Mouse (Mus musculus): ENCODE data around the gene Iah1. TPM values are rescaled to one million over a fixed set of nuclear protein-coding genes. Genes with fewer than 3 reads are reported as not detected.

Iah1 gene
- polyA plus RNA-seq, 2 experiments from 2014 or later = 51.7 to 55.5 TPM

DNA sequence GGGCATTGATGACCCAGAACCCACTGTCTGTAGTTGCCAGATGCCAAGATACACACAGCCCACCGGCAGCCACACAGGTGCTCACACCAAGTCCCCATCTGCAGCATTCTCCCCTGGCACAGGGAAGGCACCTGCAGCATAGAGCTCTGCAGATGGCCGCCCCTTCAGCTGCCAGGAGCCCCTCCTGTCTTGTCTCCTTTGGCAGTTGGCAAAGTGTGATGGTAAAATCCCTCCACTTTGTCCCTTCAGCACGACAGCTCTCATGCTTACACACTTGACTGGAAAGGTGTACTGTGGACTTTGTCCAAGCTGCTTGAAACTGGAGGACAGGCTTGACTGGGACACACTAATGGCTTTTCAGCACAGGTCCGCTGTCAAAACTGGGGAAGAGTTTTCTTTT, 4.1 kb downstream of the Iah1 start:
- ATAC-seq = no peak

DNA sequence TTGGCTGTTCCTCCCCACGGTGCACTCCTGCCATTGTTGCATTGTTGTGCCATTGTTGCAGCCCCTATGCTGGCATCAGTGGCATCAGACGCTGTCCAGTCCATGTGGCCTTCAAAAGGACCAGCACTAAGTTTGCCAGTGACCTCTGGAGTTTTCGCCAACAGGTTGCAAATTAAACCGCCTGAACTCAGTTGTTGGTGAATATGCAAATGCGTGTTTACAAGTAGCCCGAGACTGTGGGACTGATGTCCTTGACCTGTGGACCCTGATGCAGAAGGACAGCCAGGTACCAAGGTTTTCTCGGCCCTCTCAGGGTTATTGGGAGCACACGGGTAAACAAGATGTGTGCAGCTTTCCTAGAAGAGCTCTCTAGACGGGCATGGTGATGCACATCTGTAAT, 5.0 kb downstream of the Iah1 start:
- ATAC-seq = no peak

DNA sequence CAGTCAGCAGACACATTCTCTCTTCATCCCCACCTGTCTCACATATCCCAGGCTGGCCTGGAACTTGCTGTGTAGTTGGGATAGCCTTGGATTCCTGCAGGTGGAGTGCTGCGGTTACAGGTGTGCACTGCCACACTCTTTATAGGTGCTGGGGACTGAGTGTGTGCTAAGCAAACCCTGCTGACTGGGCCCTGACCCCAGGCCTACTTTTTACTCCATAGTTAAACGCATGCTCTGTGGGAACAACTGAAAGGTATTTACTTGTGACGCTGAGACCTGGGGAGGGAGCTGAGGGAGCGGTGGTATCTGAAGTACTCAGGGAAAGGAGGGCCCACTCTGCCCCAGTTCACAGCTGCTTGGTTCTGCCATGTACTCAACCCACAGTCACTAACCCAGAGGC, 6.1 kb downstream of the Iah1 start:
- no peak for ATAC-seq

DNA sequence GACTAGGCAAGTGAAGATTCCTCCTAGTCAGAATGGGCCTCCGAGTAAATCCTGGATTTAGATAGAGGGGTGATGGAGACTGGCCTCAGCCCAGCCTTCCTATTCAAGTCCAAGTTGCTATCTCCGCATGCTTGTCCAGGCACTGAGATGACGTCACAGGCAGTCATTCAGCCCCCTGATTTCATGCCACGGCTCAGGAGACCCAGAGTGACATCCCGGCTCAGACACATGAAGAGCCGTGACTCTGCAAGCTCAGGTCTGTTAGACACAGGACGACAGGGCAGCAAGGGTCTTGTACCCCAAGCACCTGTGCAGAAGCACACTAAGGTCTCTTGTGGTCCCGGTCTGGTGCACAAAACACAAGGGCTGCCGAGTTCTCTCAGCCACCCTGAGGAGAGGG, 6.7 kb downstream of the Iah1 start:
- ATAC-seq = no peak

DNA sequence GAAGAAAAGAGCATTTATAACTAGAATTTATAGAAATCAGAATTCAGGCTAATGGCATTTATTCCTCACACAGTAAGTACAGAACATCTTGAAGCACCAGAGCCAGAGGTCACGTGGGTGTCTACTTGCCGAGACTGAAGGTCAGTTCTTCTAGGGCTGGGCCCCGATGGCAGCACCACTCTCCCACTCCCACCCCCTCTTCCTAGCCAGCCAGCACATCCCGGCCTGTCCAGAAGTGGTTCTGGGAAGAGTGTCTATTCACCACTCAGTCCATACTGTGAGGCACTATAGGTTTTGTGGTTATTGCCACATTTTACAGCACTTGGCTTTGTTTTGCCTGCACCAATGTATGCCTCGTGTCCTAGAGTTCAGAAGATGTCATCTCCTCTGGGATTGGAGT, 7.9 kb downstream of the Iah1 start:
- ATAC-seq = no peak

DNA sequence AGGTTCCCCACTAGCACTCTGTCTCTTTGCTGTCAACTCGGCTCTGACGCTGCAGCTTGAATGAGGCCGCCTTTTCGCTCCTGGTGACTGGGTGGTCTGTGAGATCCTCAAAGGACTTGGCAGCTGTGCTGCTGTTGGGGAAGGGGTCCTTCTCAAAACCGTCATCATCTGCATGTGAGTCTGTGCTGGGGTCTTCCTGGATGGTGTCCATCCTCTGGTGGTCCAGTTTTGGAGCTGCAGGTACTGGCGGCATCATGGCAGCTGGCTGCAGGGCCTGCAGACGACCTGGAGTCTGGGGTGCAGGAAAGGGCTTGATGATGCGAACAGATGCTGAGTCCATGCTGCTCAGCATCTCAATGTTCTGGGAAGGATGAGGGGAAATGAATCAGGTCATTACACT, 9.1 kb downstream of the Iah1 start:
- ATAC-seq = no peak

DNA sequence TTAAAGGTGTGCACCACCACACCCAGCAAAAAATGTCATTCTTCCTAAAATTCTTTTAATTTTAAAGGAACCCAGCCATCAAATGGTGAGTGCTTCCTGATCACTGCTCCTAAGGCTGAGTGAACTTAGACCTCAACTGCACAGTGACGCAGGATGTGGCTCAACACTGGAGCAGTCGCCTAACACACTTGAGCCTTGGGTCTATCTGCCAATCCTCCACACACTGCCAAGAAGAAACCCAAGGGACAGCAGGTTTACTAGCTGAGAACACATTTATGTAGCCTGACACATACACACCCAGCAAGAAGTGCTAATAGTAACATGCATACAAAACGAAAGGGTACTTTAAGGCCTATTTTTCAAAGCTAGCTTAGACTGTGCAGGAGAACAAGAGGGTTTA, 10.1 kb downstream of the Iah1 start:
- no peak for ATAC-seq

DNA sequence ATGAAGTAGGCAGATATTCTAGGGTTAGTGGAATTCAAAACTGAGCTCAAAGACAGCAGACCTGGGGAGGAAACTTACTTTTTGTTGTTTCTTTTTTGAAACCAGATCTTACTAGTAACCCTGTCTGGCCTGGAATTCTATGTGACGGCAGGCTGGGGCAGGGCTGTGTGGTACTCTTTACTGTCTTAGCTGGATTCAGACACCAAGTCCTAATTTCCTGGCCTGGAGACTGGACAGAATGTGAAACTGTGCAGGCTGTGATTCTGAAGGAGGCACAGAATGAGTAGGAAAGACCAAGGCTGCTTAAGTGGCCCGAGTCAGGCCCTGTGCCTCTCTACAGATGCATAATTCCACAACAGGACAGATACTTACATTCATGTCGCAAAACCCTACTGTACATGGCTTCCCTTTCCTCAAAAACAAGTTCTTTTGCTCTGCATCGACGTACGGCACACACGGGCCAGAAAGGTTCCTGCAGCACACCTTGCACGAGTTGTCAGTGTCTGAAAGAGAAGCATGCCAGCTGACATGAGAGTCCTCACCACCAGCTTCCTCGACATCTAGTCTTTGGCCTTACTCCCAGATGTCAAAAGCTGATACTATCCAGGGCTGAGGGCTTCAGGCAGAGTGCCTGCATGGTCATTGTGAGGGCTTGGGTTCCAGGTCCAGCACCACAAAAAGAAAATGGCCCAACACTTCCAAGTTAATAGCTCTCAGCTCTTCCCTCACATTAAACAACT, 13.6 kb downstream of the Iah1 start:
- no peak for ATAC-seq

DNA sequence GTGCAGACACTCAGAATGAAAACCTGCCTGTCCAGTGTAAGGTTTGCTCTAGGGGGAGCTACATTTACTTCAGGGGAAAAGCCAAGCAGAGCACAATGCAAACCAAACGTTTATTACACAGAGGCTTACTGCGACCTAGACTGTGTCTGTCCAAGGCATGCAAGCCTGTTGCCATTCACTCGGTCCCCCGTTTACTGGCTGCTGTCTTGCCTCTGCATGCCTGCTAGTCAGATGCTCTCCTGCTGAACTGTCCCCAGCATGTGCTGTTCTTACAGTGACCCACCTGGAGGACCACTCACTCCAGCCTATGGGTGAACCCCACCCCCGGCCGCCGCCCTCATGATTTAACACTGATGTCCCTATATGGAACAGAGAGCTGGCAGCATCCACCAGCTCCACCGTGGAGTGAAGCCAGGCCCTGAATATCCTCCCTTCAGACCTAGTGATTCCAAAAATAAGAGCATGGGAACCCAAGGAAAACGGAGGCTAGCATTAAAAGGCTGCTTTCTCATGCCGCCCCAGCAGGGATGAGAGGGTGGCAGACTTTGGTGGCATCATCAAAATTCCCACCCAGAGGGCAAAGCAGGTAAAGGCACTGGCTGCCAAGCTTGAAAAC, 14.9 kb downstream of the Iah1 start:
- no peak for ATAC-seq

DNA sequence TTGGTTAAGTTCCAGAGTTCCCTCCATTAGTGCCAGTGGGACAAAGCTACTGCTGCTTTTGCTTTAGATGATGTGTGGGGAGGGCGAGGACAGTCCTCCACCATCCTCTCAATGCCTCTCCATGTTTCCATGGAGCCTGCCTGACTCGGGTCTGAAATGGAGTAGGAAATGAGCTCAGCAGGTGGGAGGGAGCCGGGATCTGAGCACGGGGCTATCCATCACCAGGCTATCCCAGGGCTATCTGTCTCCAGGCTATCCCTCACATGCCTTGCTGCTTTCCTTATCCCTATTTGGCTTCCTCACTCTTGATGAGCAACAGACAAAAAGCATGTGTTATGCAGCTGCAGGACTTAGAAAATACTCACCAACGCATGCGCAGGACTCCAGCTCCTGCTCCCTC, 15.5 kb downstream of the Iah1 start:
- ATAC-seq = no peak

DNA sequence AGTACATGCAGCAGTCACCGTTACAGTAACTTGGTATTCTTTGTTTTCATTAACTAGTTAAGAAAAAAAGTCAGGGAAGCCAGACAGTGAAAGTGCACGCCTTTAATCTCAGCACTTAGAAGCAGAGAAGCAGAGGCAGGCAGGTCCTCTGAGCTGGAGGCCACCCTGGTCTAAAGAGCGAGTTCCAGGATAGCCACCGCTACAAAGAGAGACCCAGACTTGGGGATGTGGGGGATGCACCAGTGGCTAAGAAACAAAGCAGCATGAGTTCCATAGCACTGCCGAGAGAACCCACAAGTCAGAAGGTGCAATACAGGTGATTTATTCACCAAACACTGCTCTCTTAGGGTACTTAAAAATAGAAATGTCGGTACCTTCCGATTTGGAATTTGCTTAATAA, 16.8 kb downstream of the Iah1 start:
- no peak for ATAC-seq

DNA sequence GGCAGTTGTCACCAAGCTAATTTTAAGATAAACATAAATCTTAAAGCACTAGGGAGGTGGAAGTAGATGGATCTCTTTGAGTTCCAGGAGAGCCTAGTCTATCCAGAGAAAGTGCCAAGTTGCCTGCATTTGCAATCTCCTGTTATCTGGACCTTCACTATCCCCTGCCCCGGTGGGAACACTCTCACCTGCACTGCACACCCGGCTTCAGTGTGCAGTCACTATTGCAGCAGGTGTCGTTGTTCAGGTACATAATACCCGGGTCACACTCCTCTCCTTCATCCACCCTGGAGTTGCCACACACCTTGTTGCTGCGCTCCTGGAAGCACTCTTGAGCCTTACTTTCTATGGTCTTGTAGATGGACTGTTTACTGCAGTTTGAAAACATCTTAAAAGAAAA, 17.6 kb downstream of the Iah1 start:
- ATAC-seq = no peak

DNA sequence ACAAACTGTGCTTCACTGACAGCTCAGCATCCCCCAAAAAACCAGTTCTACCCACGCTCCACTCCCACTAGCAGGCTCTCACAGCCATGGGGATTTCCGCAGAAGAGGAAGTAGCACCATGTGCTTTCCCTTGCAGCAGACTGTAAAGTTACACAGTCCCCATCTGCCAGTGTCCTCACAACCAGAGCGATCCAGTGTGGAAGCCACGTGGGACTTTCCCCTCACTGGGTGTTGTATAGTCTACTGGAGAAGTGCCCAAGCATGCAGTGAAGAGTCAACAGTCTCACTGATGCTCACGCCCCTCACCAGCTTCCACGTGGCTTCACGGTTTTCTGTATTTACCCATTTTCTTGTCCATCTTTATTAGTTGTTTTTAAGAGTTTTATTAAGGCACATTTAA, 19.7 kb downstream of the Iah1 start:
- ATAC-seq = peak; percentile 94

DNA sequence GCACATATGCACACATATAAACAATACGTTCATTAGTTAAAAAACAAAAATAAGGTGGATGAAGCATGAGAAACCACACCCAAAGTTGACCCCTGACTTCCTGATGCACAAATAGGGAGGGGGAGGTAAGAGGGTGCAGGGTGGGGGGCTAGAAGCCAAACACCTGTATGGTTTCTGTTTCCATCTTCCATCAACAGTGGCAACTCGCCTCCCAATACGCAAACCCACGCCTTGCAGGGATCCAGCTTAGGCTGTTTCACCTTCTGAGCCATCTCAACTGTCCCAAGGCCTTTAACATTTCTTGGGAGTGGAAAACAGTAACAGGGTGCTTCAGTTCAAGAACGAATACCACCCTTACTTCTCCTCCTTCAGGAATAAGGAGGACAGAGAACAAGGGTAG, 21.0 kb downstream of the Iah1 start:
- no peak for ATAC-seq

DNA sequence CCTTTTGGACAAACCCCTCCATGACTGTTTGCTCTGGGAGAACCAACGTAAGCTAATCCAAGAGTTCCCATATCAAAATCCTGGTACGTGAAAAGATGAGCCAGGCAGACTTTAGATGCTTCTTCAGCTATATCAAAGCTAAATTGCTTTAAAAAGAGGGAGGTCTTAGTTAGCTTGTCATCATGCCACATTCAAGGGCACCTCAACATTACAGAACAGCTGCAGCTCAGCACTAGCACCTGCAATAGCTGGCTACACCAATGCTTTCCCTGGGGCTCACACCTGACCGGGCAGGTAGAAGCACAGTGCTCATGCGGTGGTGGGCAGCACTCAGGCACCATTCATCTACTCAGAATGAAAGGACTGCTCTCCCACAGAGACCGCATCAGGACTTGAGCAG, 24.5 kb downstream of the Iah1 start:
- no peak for ATAC-seq

DNA sequence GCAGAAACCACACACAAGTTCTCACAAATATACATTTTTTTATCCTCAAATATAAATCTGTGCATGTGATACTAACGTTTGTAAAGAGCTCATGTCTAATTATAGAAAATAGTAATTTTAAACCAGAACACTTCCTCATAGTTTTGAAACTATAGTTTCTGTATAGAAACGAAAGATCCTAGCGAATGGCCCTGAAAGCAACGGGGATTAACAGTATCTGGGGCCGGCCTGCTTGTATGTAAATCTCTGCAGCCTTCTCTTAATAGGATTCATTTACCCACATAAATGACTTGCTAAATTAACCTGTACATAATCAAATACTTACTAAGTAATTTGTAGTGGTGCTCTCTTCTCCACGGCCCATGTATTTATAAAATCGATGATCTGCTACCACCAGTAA, 30.8 kb downstream of the Iah1 start:
- no peak for ATAC-seq

DNA sequence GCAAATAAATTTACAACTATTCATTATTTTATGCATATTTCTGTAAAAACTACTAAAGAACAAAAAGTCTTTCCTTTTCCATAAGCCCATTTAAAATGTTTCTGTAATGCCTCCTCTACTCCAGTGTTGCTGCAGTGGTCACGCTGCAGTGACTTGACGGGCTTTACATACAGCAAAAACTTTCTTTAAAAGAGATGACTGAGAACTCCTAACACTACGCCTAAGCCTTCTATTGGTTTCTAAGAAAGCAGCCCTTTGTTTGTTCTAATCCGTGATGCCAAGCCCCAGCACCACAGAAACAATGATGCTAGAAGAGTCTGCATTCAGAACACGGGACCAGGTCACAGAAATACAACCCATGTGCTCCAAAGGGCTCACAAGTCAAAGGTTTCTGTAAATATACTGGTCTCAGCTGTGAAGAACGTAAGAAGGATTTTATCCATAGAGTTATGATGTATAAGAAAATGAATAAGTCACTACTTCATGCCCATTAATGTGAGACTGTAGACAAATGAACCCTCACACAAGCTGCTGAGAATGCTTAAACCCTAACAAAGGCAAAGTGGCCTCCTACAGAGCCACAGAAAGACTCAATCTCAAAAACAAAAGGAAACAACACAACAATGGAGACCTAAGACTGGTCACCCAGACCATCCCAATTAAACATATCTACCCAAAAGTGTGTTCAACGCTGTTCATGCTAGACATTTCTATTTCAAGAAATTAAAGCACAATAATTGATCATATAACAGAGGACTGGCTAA, 34.1 kb downstream of the Iah1 start:
- no peak for ATAC-seq

DNA sequence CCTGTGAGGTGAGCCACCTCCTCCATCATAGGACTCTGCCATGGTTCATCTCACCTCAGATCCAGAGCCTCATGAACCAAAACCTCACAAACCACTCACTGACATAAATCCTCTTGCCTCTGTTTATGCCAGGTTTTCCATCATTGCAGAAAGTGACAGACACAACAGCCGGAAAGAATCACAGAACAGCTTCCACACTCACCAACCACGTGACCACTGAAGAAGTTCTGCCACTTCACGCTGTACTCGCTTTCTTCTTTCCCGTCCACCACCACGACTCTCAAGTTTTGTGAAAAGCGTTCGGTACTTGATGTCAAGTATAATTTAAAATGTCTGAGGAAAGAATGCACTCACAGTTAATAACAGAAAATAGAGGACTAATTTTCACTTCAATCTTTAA, 37.5 kb downstream of the Iah1 start:
- ATAC-seq = no peak

DNA sequence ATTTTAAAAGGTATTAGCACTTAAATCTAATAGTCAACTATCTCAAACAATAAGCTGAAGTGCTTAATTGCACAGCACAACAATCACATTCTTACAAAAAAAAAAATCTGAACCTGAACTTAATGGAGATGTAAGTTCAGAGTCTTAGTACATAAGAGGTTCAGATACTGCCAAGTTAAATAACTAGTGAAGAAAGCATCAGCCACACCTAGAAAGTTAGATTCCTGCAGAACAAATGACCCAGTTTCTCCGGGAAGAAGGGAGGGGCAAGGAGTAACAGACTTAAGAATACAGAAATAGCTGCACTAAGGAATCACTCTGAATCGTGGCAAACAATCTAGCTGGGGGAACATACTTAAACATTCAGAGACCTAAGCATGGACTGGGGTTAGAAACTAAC, 46.5 kb downstream of the Iah1 start:
- no peak for ATAC-seq

DNA sequence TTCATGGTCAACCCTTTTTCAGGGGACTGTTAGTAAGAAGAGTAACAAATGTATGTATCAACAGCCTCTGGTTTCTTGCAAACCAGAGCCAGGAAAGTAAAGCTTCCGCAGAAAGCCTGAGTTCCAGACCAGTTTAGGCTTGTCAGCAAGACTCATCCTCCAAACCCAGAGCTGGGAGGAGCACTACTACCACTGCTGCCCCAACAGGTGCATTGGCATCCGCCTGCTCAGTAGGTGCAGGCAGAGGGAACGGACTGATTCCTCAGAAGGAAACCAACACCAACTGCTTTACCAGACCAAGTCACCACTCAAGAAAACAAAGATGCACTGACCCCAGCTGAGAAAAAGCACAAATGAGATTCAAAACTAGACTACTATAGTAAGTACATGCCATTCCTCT, 47.0 kb downstream of the Iah1 start:
- ATAC-seq = no peak

DNA sequence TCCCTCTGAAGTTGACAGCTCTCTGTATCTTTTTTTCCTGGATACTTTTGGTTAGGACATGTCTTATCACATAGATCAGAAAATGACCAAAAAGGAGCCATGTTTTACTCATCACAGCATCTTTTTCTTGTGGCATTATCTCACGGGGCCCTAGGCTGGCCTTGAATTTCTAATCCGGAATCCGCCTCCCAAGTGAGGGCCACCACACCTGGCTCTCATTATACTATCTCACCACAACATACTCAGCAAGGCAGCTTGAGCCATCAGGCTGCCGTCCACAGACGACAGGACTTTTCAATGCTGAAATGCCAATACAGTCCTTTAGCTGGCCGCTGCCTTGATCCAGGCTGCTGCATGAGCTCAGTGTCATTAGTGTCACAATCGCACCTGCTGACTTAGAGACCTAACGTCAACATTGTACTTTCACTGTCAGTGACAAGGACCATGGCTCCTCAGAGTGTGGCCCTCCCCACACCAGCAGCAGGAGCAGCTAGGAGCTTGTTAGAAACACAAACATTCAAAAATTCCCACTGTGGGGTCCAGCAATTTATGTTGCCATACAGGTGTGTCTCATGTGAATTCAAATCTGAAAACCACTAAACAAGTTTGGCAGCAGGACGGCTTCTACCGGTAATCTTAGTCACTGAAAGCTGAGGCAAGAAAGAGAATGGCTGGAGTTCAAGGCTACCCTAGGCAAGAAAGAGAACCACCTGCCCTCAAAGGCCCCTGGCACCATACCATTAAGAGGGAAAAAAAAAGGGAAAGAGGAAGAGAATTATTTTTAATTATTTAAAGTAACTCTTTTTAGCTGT, 48.6 kb downstream of the Iah1 start:
- no peak for ATAC-seq

DNA sequence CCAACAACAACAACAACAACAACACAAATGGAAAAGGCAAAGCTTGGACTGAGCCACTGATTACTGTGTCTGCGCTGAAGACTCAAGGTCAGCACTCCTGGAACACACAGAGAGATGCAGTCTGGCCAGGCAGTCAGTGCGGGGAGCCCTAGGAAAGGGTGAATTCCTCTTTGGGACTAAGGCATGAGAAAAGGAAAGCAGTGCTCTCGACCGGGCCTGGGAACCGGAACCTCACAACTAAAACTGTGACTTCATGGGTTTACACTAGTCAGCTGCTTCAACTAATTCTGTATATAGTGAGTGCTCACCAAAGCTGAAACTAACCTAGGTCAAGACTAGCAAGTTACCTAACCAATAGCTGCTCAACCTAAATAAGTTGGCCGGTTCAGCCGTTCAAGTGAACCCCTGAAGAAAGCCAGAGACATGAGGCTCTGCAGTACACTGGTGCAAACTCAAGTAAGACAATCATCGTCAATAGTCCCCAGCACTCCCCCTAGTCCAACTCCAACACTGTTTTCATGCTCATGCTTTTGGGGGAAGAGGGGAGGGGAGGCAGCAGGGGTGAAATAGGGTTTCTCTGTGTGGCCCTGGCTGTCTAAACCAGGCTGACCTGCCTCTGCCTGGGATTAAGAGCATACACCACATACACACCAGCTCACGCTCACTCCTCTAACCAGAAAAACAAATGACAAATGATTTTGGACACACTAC, 52.3 kb downstream of the Iah1 start:
- ATAC-seq = no peak

DNA sequence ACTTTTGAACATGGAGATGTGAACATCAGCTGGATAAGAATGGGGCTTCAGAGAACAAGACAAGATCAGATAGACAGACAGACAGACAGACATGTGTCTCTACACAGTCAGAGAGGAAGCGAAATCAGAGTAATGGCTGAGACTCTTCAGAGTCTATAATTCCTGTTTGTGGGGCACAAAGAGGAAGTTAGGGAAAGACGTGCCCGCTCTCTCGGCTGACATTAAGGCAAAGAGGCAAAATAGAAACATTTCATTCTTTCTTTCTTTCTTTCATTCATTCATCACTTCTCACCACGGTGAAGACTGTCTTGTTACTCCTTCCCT, 52.9 kb downstream of the Iah1 start:
- ATAC-seq = no peak

Data from activated CD4-positive, CD25-positive, alpha-beta regulatory T cell, adult 4 months (primary cell).